Mouse (Mus musculus): ENCODE data around the gene Ncstn. TPM values are rescaled to one million over a fixed set of nuclear protein-coding genes. Genes with fewer than 3 reads are reported as not detected.

Gene Ncstn
- polyA plus RNA-seq, 1 experiment from 2014 or later, result 85.6 TPM

GRCm38 (mm10) chr1:172057491-172057921 lies 25.1 kb downstream of the Ncstn start, which contains the start of gene Nhlh1:
Gene Nhlh1, minus strand, starts transcription at chr1:172057573.
- H3K36me3 ChIP-seq (replicated peaks; ENCODE audit: control insufficient read depth, insufficient read depth, low read depth, low read length), result no peaks in the 10 kb centered on the region
- no peak within 1 kb of the TSS for H3K4me2 ChIP-seq (ENCODE audit: low read depth, low read length)
- peak within 1 kb of the TSS; percentile 5; the same call in 1 of the 2 replicates for H3K4me3 ChIP-seq (ENCODE audit: low read depth, low read length)
- H3K9ac ChIP-seq (replicated peaks; ENCODE audit: low read length), result peak within 1 kb of the TSS; percentile 32
- ATAC-seq (replicated peaks; ENCODE audit: insufficient number of reproducible peaks, low FRiP score, low TSS enrichment, low read depth) (peak; percentile 67), DNase-seq (ENCODE audit: low spot score) (peak; percentile 37)
- peaks cover 3% of the 10 kb centered on the region; the same call in 1 of the 2 replicates for H3K4me1 ChIP-seq (ENCODE audit: control insufficient read depth, insufficient read depth, low read length)
- H3K27ac ChIP-seq (replicated peaks; ENCODE audit: low read depth, low read length), result 0 out of 2 replicates have a peak within 1 kb of the TSS, but pooled peaks have one; percentile 8
- H3K27me3 ChIP-seq (ENCODE audit: control insufficient read depth, insufficient read depth, low read length), result peaks cover 23% of the 10 kb centered on the region
- no peaks in the 10 kb centered on the region for H3K9me3 ChIP-seq (replicated peaks; ENCODE audit: control insufficient read depth, low read length)
- 25% methylated on average over 2 of the region's 2 CpGs for WGBS

- WGBS, result 82% methylated on average over 4 of the region's 4 CpGs
These were observed 26.3 kb downstream of the Ncstn start for GRCm38 (mm10) chr1:172056251-172056650.

GRCm38 (mm10) chr1:172053541-172054440 lies 28.8 kb downstream of the Ncstn start:
- H3K36me3 ChIP-seq (replicated peaks; ENCODE audit: control insufficient read depth, insufficient read depth, low read depth, low read length), result no peaks in the 10 kb centered on the region
- H3K27ac ChIP-seq (replicated peaks; ENCODE audit: low read depth, low read length), result no peak overlapping the region
- DNase-seq (ENCODE audit: low spot score), result peak; percentile 26
- ATAC-seq (replicated peaks; ENCODE audit: insufficient number of reproducible peaks, low FRiP score, low TSS enrichment, low read depth), result no peak
- peak overlapping the region; percentile 51 for H3K9ac ChIP-seq (replicated peaks; ENCODE audit: low read length)
- peaks cover 28% of the 10 kb centered on the region for H3K27me3 ChIP-seq (ENCODE audit: control insufficient read depth, insufficient read depth, low read length)
- H3K4me2 ChIP-seq (ENCODE audit: low read depth, low read length), result peak overlapping the region; percentile 64
- peak overlapping the region; percentile 31 for H3K4me3 ChIP-seq (ENCODE audit: low read depth, low read length)
- H3K9me3 ChIP-seq (replicated peaks; ENCODE audit: control insufficient read depth, low read length), result no peaks in the 10 kb centered on the region
- peaks cover 3% of the 10 kb centered on the region for H3K4me1 ChIP-seq (ENCODE audit: control insufficient read depth, insufficient read depth, low read length)
- WGBS, result 2% methylated on average over 42 of the region's 42 CpGs

More at GRCm38 (mm10) chr1:172056251-172056650, 26.3 kb downstream of the Ncstn start:
- Histone ChIP-seq H3K9me3 (replicated peaks; ENCODE audit: control insufficient read depth, low read length) (no peaks in the 10 kb centered on the region), H3K27ac (replicated peaks; ENCODE audit: low read depth, low read length) (no peak overlapping the region), H3K4me3 (ENCODE audit: low read depth, low read length) (peak overlapping the region; percentile 10), H3K4me1 (ENCODE audit: control insufficient read depth, insufficient read depth, low read length) (peaks cover 3% of the 10 kb centered on the region; the same call in 1 of the 2 replicates), H3K4me2 (ENCODE audit: low read depth, low read length) (no peak overlapping the region), H3K36me3 (replicated peaks; ENCODE audit: control insufficient read depth, insufficient read depth, low read depth, low read length) (no peaks in the 10 kb centered on the region), H3K27me3 (ENCODE audit: control insufficient read depth, insufficient read depth, low read length) (peaks cover 28% of the 10 kb centered on the region), H3K9ac (replicated peaks; ENCODE audit: low read length) (no peak overlapping the region)
- DNase-seq (ENCODE audit: low spot score) (no peak), ATAC-seq (replicated peaks; ENCODE audit: insufficient number of reproducible peaks, low FRiP score, low TSS enrichment, low read depth) (no peak)

GRCm38 (mm10) chr1:172052766-172053279 lies 29.8 kb downstream of the Ncstn start:
- H3K27ac ChIP-seq (replicated peaks; ENCODE audit: low read depth, low read length), result no peak overlapping the region
- ATAC-seq (replicated peaks; ENCODE audit: insufficient number of reproducible peaks, low FRiP score, low TSS enrichment, low read depth), result no peak
- H3K36me3 ChIP-seq (replicated peaks; ENCODE audit: control insufficient read depth, insufficient read depth, low read depth, low read length), result no peaks in the 10 kb centered on the region
- no peaks in the 10 kb centered on the region for H3K9me3 ChIP-seq (replicated peaks; ENCODE audit: control insufficient read depth, low read length)
- DNase-seq (ENCODE audit: low spot score), result no peak
- no peak overlapping the region for H3K4me3 ChIP-seq (ENCODE audit: low read depth, low read length)
- peaks cover 3% of the 10 kb centered on the region for H3K4me1 ChIP-seq (ENCODE audit: control insufficient read depth, insufficient read depth, low read length)
- peaks cover 28% of the 10 kb centered on the region for H3K27me3 ChIP-seq (ENCODE audit: control insufficient read depth, insufficient read depth, low read length)
- H3K9ac ChIP-seq (replicated peaks; ENCODE audit: low read length), result no peak overlapping the region
- H3K4me2 ChIP-seq (ENCODE audit: low read depth, low read length), result peak overlapping the region; percentile 16; the same call in 1 of the 2 replicates
- WGBS, result 8% methylated on average over 10 of the region's 10 CpGs

GRCm38 (mm10) chr1:172049131-172049782 lies 33.3 kb downstream of the Ncstn start:
- DNase-seq (ENCODE audit: low spot score) (peak; percentile 53), ATAC-seq (replicated peaks; ENCODE audit: insufficient number of reproducible peaks, low FRiP score, low TSS enrichment, low read depth) (peak; percentile 29)
- no peaks in the 10 kb centered on the region for H3K9me3 ChIP-seq (replicated peaks; ENCODE audit: control insufficient read depth, low read length)
- peak overlapping the region; percentile 19; the same call in 1 of the 2 replicates for H3K4me2 ChIP-seq (ENCODE audit: low read depth, low read length)
- 0 out of 2 replicates have a peak overlapping the region, but pooled peaks have one; percentile 9 for H3K9ac ChIP-seq (replicated peaks; ENCODE audit: low read length)
- peaks cover 15% of the 10 kb centered on the region for H3K27me3 ChIP-seq (ENCODE audit: control insufficient read depth, insufficient read depth, low read length)
- H3K27ac ChIP-seq (replicated peaks; ENCODE audit: low read depth, low read length), result peak overlapping the region; percentile 62
- no peak overlapping the region for H3K4me3 ChIP-seq (ENCODE audit: low read depth, low read length)
- no peaks in the 10 kb centered on the region for H3K36me3 ChIP-seq (replicated peaks; ENCODE audit: control insufficient read depth, insufficient read depth, low read depth, low read length)
- peaks cover 3% of the 10 kb centered on the region for H3K4me1 ChIP-seq (ENCODE audit: control insufficient read depth, insufficient read depth, low read length)
- WGBS, result 16% methylated on average over 13 of the region's 13 CpGs

- DNase-seq (ENCODE audit: low spot score) (no peak), ATAC-seq (replicated peaks; ENCODE audit: insufficient number of reproducible peaks, low FRiP score, low TSS enrichment, low read depth) (peak; percentile 40; the same call in 1 of the 2 replicates)
- Histone ChIP-seq H3K9ac (replicated peaks; ENCODE audit: low read length) (peak overlapping the region; percentile 10; the same call in 1 of the 2 replicates), H3K4me3 (ENCODE audit: low read depth, low read length) (no peak overlapping the region), H3K4me2 (ENCODE audit: low read depth, low read length) (no peak overlapping the region), H3K27ac (replicated peaks; ENCODE audit: low read depth, low read length) (no peak overlapping the region), H3K9me3 (replicated peaks; ENCODE audit: control insufficient read depth, low read length) (no peaks in the 10 kb centered on the region), H3K27me3 (ENCODE audit: control insufficient read depth, insufficient read depth, low read length) (peaks cover 8% of the 10 kb centered on the region), H3K36me3 (replicated peaks; ENCODE audit: control insufficient read depth, insufficient read depth, low read depth, low read length) (no peaks in the 10 kb centered on the region), H3K4me1 (ENCODE audit: control insufficient read depth, insufficient read depth, low read length) (no peaks in the 10 kb centered on the region; the same call in none of the 2 replicates)
- 24% methylated on average over 6 of the region's 6 CpGs for WGBS
These were observed 34.3 kb downstream of the Ncstn start for GRCm38 (mm10) chr1:172048241-172048734.

- Histone ChIP-seq H3K27ac (replicated peaks; ENCODE audit: low read depth, low read length) (no peak overlapping the region), H3K9me3 (replicated peaks; ENCODE audit: control insufficient read depth, low read length) (no peaks in the 10 kb centered on the region), H3K36me3 (replicated peaks; ENCODE audit: control insufficient read depth, insufficient read depth, low read depth, low read length) (no peaks in the 10 kb centered on the region), H3K27me3 (ENCODE audit: control insufficient read depth, insufficient read depth, low read length) (peaks cover 2% of the 10 kb centered on the region; the same call in 1 of the 2 replicates), H3K9ac (replicated peaks; ENCODE audit: low read length) (no peak overlapping the region), H3K4me1 (ENCODE audit: control insufficient read depth, insufficient read depth, low read length) (no peaks in the 10 kb centered on the region; the same call in 1 of the 2 replicates), H3K4me2 (ENCODE audit: low read depth, low read length) (no peak overlapping the region), H3K4me3 (ENCODE audit: low read depth, low read length) (no peak overlapping the region)
- peak; percentile 90 for DNase-seq (ENCODE audit: low spot score)
- 16% methylated on average over 5 of the region's 5 CpGs for WGBS
- ATAC-seq (replicated peaks; ENCODE audit: insufficient number of reproducible peaks, low FRiP score, low TSS enrichment, low read depth), result peak; percentile 14; the same call in 1 of the 2 replicates
These were observed 35.7 kb downstream of the Ncstn start for GRCm38 (mm10) chr1:172046938-172047337.
